Mouse (Mus musculus): ENCODE measurements around the gene Ccdc124. TPM values are rescaled to one million over a fixed set of nuclear protein-coding genes. Genes with fewer than 3 reads are reported as not detected.
"Not testable (repeated sequence)": the region's sequence is repeated elsewhere in the genome, so short reads cannot be mapped to it uniquely, and the experiment has no call there.

Ccdc124 gene
- total RNA-seq, 2 experiments from 2014 or later = 94.8 to 99.0 TPM

- Histone ChIP-seq H3K27ac (peak within 1 kb of the TSS; percentile 98), H3K4me3 (peak within 1 kb of the TSS; percentile 65)
- intact Hi-C loops (cut with DNase I) = loop anchor here (1.0 to 2.0 kb wide), 3 partner anchors 35 to 119 kb away; partner anchors contain the start of gene Mast3
- TF ChIP-seq CTCF (IDR thresholded peaks at IDR 0.05) = no peak
- DNase-seq (ENCODE audit: extremely low spot score in 1 of 2, low spot score in 2 of 2) = peak; percentile 92 to 97
Measured at GRCm38 (mm10) chr8:70839408-70840351, 34.1 kb downstream of the Ccdc124 start, which contains the start of gene Arrdc2. Gene Arrdc2, minus strand, starts transcription at chr8:70839720.

DNA sequence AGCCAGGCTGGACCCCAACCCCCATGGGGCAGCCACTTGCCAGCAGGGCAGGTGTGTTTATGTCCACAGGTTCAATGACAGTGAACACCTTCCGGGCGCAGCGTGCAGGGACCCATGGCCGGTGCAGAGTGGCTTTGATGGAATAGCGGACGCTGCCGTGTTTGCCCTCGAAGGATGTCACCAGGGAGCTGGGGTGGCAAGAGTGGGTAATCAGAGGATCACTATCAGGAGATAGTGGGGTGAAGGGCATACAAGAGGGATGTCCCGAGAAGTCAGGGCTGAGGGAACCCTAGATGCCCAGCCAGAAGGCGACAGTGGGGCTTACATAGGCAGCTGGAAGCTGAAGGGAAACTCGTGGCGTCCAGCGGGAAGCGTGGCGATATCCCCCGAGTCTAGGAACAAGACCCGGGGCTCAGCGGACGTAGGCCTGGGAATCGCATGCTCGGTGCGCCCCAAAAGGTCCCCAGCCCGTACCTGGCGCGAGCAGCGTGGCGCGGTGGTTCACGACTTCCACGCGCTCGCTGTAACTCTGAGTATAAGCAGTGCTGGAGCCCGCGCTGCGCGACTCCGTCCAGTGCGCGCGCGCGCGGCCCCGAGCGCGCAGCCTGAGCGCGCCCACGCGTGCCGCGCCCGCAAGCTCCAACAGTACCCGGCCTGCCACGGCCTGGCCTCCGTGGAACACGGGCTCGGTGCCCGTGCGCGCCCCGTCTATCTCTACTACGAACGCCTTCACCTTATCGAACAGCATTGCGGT, 34.9 kb downstream of the Ccdc124 start:
- Histone ChIP-seq H3K4me3 (peak overlapping the region; percentile 65), H3K27ac (peak overlapping the region; percentile 98)
- DNase-seq (ENCODE audit: extremely low spot score in 1 of 2, low spot score in 2 of 2) = no peak
- intact Hi-C loops (cut with DNase I) = loop anchor here (2.0 kb wide), 2 partner anchors 34 to 70 kb away; partner anchors contain the start of gene Mast3
- no peak; the same call in 1 of the 2 replicates for TF ChIP-seq CTCF (IDR thresholded peaks at IDR 0.05)

DNA sequence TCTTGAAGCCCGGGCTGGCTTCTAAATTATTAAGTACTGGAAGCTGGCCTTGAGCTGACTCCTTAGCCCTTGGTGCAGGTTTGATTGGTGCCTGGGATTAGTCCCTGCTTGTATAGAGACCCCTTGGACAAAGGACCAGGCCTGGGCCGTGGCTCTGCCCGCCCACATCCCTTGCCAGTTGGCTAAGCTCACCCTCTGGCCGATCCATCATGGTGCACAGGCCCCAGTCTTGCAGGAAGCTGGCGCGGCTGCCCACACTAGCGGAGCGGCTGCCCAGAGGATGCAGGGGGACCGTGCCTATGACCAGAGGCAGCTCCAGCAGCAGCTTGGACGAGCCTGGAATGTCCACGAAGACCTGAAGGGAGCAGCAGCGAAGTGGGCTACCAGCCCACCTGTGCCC, 37.1 kb downstream of the Ccdc124 start:
- DNase-seq (ENCODE audit: extremely low spot score in 1 of 2, low spot score in 2 of 2) = no peak
- no peak for TF ChIP-seq CTCF (IDR thresholded peaks at IDR 0.05)
- intact Hi-C loops (cut with DNase I) = no loop called here
- Histone ChIP-seq H3K27ac (no peak overlapping the region), H3K4me3 (no peak overlapping the region)

- no peak for TF ChIP-seq CTCF (IDR thresholded peaks at IDR 0.05)
- DNase-seq (ENCODE audit: extremely low spot score in 1 of 2, low spot score in 2 of 2) = no peak
- Histone ChIP-seq H3K27ac (peak overlapping the region; percentile 55), H3K4me3 (no peak overlapping the region)
- intact Hi-C loops (cut with DNase I) = no loop called here
Measured at GRCm38 (mm10) chr8:70834071-70834470, 39.7 kb downstream of the Ccdc124 start.

DNA sequence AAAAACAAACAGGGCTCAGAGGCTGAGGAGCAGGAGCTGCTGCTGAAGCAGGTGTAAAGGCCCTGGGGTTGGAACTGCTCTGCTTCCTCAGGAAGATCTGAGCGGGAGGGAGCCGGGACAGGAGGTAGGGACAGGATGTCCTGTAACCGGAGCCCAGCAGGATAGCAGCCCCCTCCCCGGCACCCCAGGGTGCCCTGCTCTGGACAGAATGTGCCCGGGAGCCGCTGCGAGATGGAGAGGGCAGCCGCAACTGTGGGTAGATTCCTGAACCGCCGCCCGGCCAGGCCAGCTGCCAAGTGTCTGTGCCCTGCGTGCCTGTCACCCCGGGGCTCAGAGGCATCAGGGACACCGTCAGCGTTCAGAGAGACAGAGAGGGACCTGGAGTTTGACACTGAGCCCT, 40.2 kb downstream of the Ccdc124 start:
- Histone ChIP-seq H3K4me3 (no peak overlapping the region), H3K27ac (peak overlapping the region; percentile 55)
- intact Hi-C loops (cut with DNase I) = no loop called here
- peak in 1 of 2 experiments; percentile 42 for DNase-seq (ENCODE audit: extremely low spot score in 1 of 2, low spot score in 2 of 2)
- no peak for TF ChIP-seq CTCF (IDR thresholded peaks at IDR 0.05)

DNA sequence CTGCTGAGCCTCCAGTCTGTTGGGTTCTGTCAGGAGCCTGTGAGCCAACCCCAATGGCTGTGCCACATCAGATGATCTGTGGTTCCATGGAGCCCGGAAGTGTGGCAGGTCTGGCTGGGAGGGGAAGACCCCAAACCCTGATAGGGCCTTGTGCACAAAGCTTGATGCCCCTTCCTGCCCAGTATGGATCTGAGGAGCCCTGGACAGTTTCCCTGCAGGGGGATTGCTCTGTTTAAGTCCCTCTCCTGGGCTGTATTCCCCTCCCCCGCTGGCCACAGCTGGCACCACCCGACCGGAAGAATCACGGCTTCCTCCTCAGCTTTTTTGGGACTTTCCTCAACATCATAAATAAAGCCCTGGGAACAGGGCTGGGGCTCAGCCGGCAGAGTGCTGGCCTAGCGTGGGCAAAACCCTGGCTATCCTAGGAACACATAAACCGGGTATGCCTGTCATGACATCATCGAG, 40.7 kb downstream of the Ccdc124 start:
- intact Hi-C loops (cut with DNase I) = no loop called here
- DNase-seq (ENCODE audit: extremely low spot score in 1 of 2, low spot score in 2 of 2) = no peak
- H3K27ac ChIP-seq = peak overlapping the region; percentile 55
- no peak for TF ChIP-seq CTCF (IDR thresholded peaks at IDR 0.05)
- H3K4me3 ChIP-seq = no peak overlapping the region

GRCm38 (mm10) chr8:70832371-70832770, 41.4 kb downstream of the Ccdc124 start:
- intact Hi-C loops (cut with DNase I) = no loop called here
- Histone ChIP-seq H3K27ac (no peak overlapping the region), H3K4me3 (no peak overlapping the region)
- TF ChIP-seq CTCF (IDR thresholded peaks at IDR 0.05) = no peak
- no peak for DNase-seq (ENCODE audit: extremely low spot score in 1 of 2, low spot score in 2 of 2)

- intact Hi-C loops (cut with DNase I) = no loop called here
Measured at GRCm38 (mm10) chr8:70831517-70831916, 42.2 kb downstream of the Ccdc124 start.

GRCm38 (mm10) chr8:70827796-70828195, 45.9 kb downstream of the Ccdc124 start:
- intact Hi-C loops (cut with DNase I) = no loop called here
- no peak for TF ChIP-seq CTCF (IDR thresholded peaks at IDR 0.05)
- H3K4me3 ChIP-seq = no peak overlapping the region

More at GRCm38 (mm10) chr8:70831517-70831916, 42.2 kb downstream of the Ccdc124 start:
- Histone ChIP-seq H3K27ac (no peak overlapping the region), H3K4me3 (no peak overlapping the region)
- no peak for DNase-seq (ENCODE audit: extremely low spot score in 1 of 2, low spot score in 2 of 2)
- no peak for TF ChIP-seq CTCF (IDR thresholded peaks at IDR 0.05)

GRCm38 (mm10) chr8:70827010-70827409, 46.7 kb downstream of the Ccdc124 start:
- Histone ChIP-seq H3K27ac (no peak overlapping the region), H3K4me3 (no peak overlapping the region)
- DNase-seq (ENCODE audit: extremely low spot score in 1 of 2, low spot score in 2 of 2) = no peak
- TF ChIP-seq CTCF (IDR thresholded peaks at IDR 0.05) = peak; percentile 11
- intact Hi-C loops (cut with DNase I) = no loop called here

More at GRCm38 (mm10) chr8:70827796-70828195, 45.9 kb downstream of the Ccdc124 start:
- DNase-seq (ENCODE audit: extremely low spot score in 1 of 2, low spot score in 2 of 2) = no peak
- H3K27ac ChIP-seq = no peak overlapping the region

DNA sequence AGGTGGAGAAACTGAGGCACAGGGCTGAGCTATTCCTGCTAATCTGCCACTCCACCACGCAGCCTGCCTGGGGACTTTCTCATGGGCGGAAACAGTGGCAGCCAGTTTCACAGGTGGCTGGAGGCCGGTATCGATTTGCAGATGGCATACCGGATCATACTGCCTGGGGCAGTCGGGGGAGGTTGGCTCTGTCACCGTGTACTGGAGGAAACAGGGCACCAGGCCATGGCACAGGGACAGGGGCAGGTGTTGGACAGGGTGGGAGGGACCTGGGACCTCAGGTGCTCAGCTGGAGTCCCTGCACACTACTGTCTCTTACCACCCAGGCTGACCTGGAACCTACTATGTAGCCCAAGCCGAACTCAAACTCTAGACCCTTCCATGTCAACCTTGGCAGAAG, 47.9 kb downstream of the Ccdc124 start:
- TF ChIP-seq CTCF (IDR thresholded peaks at IDR 0.05) = no peak
- H3K4me3 ChIP-seq = no peak overlapping the region
- intact Hi-C loops (cut with DNase I) = no loop called here
- H3K27ac ChIP-seq = no peak overlapping the region
- no peak for DNase-seq (ENCODE audit: extremely low spot score in 1 of 2, low spot score in 2 of 2)

DNA sequence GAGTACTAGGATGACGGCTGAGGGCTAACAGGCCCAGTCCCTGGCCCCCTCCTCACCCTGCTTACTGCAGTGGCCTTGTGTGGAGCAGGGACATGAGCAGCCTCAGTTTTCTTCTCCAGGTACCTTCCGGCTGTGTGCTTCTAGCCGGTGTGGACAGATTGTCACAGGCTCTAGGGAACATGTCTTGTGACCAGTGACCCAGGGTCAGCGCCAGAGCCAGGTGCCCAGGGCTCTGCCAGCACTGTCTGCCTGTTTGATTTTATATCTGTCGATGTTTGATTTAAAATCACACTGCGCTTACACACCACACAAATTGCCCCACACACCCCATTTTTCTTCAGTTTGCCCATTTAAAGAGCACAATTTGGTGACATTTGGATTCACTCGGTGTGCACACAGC, 49.9 kb downstream of the Ccdc124 start:
- TF ChIP-seq CTCF (IDR thresholded peaks at IDR 0.05) = no peak
- DNase-seq (ENCODE audit: extremely low spot score in 1 of 2, low spot score in 2 of 2) = no peak
- intact Hi-C loops (cut with DNase I) = no loop called here
- Histone ChIP-seq H3K27ac (no peak overlapping the region), H3K4me3 (no peak overlapping the region)

GRCm38 (mm10) chr8:70822594-70822993, 51.1 kb downstream of the Ccdc124 start:
- not testable (repeated sequence) for DNase-seq (ENCODE audit: extremely low spot score in 1 of 2, low spot score in 2 of 2); H3K27ac ChIP-seq; H3K4me3 ChIP-seq
- intact Hi-C loops (cut with DNase I) = loop anchor here (1.0 kb wide), 1 partner anchor 19 kb away; no protein-coding TSS in a partner anchor
